Mouse (Mus musculus) brain, adult 2 months (tissue): ENCODE results near the gene Vps13d.

Experiments used
- DNase-seq: peaks from one replicate; pipeline ENCODE4 v3.0.0; 2011; ENCODE audit warnings: low read depth, low spot score

The Vps13d gene

DNA sequence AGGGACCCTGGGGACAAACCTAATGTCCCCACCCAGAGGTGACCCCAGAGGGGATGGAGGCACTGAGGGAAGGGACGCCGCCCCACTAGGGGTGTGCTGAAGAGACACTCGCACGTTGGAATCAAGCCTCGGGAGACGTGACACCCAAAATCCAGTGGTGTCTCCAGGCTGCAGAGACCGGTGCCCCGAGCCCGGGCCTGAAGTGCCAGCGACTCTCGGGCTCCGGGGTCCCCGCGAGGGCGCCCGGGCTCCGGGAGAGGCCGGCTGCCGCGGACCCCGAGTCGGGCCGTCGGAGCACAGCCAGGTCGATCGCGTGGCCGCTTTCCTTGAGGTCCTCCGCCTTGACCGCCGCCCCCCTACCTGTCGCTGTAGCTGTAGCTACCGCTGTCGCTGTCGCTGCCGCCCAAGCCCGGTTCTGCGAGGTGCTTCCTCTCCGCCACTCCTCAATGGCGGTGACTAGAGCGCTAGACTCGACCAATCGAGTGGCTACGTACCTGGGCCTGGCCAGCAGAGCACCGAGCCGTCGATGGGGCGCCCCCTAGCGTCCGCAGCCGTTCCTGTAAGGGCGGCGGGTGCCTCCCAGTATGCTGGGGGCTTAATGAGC is at the start of gene Vps13d:
Gene Vps13d, minus strand, starts transcription at position 447 of the 604 bp plus-strand sequence.
- DNase-seq, result peak; percentile 98

GRCm38 (mm10) chr4:145242719-145243350 is 48.0 kb upstream of the Vps13d start:
- DNase-seq, result peak; percentile 4

- peak; percentile 50 for DNase-seq
Measured at GRCm38 (mm10) chr4:145240723-145241231, 46.0 kb upstream of the Vps13d start.

DNA sequence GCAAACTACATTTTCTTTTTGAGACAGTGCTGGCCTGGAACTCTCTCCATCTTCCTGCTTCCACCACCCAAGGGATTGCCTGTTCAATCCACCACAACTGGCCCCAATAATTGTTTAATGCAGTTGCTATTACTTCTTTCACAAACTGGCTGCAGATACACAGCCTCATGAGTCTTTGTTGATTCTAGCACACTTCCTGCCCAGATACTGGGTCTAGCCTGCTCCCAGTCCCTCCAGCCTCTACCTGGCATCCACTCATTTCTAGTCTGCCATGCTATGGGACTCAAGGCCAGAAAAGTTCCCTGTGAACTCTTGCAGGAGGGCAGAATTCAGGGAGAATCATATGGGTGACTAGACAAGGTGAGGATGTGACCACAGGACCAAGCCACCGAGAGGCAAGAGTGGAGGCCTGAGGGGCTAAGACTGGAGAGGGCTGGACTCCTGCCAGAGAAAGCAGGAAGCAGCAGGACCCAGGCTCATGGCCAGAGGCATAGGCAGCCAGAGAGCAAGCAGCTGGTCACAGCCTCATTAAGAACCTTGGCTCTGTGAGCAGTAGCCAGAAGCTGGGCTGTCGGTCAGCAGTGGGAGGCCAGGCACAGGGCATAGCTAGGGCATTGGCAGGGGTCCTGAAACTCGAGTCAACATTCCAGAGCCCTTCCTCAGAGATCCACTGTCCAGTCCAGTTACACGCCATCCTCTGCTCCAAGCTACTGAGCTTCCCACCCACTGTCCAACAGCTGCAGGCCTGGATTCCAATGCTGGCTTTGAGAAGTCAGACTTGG is 44.4 kb upstream of the Vps13d start:
- DNase-seq, result peak; percentile 58

- no peak for DNase-seq
Measured at GRCm38 (mm10) chr4:145236027-145236426, 41.2 kb upstream of the Vps13d start.

DNA sequence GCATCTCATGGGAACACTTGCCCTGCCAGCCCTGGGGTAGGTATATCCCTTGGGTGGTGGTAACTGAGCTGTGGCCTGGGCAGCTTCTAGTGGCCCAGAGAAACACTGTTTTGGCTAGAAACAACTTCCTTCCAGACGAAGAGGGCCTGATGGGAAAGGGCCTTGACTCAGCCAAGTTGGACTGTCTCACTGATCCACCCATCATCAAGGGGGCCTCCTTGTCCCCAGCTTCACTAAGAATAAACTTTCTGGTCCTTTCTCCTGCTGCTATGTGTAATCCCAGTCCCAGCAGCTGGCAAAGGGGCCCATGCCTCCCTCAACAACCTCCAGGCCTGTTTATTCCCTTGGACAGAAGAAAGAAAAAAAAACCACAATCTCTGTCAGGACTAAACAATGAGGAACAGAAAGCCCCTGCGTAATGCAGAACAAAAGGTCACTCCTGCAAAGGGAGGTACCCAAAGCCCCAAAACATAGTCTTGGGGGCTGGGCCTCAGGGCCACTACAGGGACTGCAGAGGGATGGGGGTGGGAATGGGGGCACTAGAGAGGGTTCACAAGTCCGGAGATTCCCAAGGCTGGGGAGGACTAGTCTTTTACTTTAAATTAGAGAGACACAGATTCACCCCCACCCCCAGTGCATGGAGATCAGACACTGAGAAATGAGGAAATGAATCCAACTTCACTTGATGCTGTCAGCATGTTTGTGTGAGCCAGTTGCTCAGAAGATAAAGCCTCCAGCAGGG is 38.9 kb upstream of the Vps13d start:
- no peak for DNase-seq

- DNase-seq, result no peak
Measured at GRCm38 (mm10) chr4:145231732-145232131, 36.9 kb upstream of the Vps13d start.

DNA sequence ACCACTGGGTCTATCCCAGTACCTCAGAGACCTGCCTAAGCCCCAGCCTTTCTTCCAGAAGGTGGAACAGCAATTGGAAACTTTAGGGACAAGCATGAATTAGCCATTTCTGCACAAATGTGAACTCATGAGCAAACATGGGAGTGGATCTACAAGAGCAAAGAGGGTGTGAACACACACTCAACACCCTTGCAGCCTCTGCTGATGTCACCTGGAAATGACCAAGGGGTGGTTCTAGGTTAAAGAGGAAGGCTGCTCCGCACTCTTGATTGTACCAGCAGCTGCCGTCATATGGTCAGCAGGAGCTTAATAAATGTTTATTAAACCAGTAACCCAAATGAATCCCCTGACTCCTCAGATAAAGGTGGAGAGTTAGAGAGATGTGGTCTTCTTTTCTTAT is 35.8 kb upstream of the Vps13d start:
- DNase-seq, result no peak

GRCm38 (mm10) chr4:145229524-145230163 is 34.8 kb upstream of the Vps13d start:
- no peak for DNase-seq

GRCm38 (mm10) chr4:145229051-145229450 is 34.2 kb upstream of the Vps13d start:
- DNase-seq, result no peak

DNA sequence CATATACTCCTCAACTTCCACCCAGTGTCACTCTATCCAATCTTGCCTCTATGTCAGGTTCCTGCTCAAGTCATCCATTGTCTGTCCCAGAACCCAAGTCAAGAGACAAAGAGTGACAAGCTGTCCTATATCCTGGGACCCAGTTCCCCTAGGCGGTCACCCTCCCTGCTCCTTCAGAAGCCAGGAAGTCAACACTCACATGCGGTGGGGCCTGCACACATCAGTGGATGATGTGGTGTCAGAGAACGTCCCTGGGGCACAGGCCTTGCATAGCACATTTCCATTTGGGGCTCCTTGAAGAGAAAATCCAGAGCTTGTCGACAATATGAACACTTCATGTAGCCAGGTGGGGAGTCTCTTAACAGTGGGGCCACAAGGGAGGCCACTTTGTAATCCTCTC is 29.8 kb upstream of the Vps13d start:
- DNase-seq, result no peak

- DNase-seq, result no peak
Measured at GRCm38 (mm10) chr4:145222064-145222463, 27.3 kb upstream of the Vps13d start.

- DNase-seq, result no peak
Measured at GRCm38 (mm10) chr4:145221379-145221778, 26.6 kb upstream of the Vps13d start.

DNA sequence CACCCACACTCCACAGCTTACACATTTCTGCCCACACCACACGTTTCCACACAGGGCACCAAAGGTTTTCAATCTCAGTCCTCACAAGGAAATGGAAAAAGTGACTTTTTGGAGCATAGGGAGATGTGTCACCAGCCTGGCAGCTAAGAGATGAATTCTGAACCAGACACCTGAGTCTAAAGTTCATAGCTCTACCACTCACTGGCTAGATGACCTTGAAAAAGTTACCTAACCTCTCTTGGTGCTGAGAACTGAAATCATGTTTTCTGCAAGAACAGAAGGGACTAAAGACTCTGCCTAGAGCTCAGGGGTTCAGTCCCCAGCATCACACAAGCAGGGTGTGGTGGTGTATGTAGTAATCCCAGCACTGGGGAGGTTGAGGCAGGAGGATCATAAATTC is 25.2 kb upstream of the Vps13d start:
- DNase-seq, result no peak

- DNase-seq, result no peak
Measured at GRCm38 (mm10) chr4:145219240-145219985, 24.6 kb upstream of the Vps13d start.

- DNase-seq, result no peak
Measured at GRCm38 (mm10) chr4:145217837-145218236, 23.0 kb upstream of the Vps13d start.

- no peak for DNase-seq
Measured at GRCm38 (mm10) chr4:145217046-145217445, 22.2 kb upstream of the Vps13d start.

DNA sequence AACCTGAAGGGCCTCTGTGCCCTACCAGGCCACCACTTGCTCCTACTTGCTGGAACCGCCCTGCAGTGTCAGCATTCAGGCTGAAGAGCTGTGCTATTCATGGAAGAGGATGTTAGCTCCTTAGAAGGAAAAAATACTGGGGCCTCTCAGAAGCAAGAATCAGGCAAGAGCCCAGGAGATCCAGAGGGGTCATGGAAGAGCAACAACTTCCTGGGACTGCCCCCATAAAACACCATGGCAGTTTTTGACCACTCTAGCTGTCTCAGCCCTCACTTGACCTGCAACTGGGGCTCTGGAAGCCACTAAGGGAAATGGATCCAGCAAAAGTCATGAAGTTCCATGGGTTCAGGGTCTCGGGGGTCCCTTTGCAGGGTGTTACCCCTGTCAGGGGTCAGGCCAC is 20.6 kb upstream of the Vps13d start:
- no peak for DNase-seq

- DNase-seq, result no peak
Measured at GRCm38 (mm10) chr4:145214786-145215174, 20.0 kb upstream of the Vps13d start.

DNA sequence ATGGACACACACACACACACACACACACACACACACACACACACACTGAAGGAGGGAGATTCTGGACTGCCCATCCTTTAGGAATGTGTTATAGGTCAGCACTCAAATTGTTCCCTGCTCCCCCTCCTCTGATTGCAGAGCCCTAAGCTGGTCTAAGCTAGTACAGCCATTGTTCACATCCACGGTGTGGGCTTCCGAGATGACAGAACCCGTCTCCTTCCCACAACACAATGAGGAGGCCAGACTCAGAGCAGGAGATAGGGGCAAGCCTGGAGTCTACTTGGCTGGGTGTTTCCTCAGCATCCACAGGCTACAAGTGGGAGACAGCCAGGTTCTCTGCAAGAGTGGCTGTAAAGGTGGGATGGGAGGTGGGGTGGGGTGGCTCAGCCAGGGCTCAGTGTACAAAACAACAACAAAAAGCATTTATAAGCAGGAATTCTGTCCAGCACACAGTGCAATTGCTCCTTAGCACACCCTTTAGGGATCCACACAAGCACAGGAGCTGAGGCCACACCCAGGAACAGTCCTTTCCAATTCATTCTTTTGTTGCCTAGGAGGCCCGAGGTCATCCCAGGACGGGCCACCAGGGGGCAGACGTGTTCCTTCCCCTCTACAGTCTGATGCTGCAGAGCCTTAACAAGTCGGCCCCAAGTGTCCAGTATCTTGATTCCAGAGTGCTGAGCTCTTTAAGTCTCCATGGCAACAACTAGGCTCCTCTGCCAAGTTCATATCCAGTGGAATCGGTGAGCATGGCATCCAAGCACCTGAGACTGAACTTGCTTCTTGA is 19.4 kb upstream of the Vps13d start:
- DNase-seq, result peak; percentile 86
